Mouse (Mus musculus) cortical plate, adult 2 months (tissue): ENCODE data around the gene Rhpn2. TPM values are rescaled to one million over a fixed set of nuclear protein-coding genes. Genes with fewer than 3 reads are reported as not detected.

Source experiments
- H3K27ac ChIP-seq: fragments of 200-500 bp; 2 replicates; pipeline ENCODE4 v1.5.1; 2012; ENCODE audit warnings: low read length, control low read depth, inconsistent platforms; ENCODE audit not compliant: insufficient read depth
- H3K4me1 ChIP-seq: fragments of 200-500 bp; 2 replicates; pipeline ENCODE4 v1.6.1; 2011; ENCODE audit warnings: low read length; ENCODE audit not compliant: control insufficient read depth, insufficient read depth
- H3K4me3 ChIP-seq: fragments of 200-500 bp; 2 replicates; pipeline ENCODE4 v1.5.1; 2011; ENCODE audit warnings: mild to moderate bottlenecking, low read length, control low read depth; ENCODE audit not compliant: insufficient read depth
- CTCF ChIP-seq: fragments of 200-500 bp; IDR thresholded peaks from 2 replicates; pipeline ENCODE4 v1.5.1; 2011; ENCODE audit warnings: mild to moderate bottlenecking, control low read depth, low read length; ENCODE audit not compliant: insufficient read depth; ENCODE audit errors: extremely low read depth
- POLR2A ChIP-seq: fragments of 200-500 bp; IDR thresholded peaks from 2 replicates; pipeline ENCODE4 v1.6.1; 2011; ENCODE audit warnings: mild to moderate bottlenecking, low read length, control low read depth; ENCODE audit not compliant: insufficient read depth; ENCODE audit errors: extremely low read depth
- polyA plus RNA-seq: library from polyadenylated mRNA; depleted of rRNA; stranded (reverse); fragments of >200 nt; gene quantifications from 2 replicates; pipeline ENCODE4 v1.2.3, GENCODE M21; 2012; rRNA removed

Gene Rhpn2
- polyA plus RNA-seq, 1 experiment: 5.8 TPM

GRCm38 (mm10) chr7:35423071-35423470, 89.1 kb downstream of the Rhpn2 start:
- Histone ChIP-seq H3K4me1 (no peaks in the 10 kb centered on the region), H3K4me3 (no peak overlapping the region), H3K27ac (no peak overlapping the region)
- TF ChIP-seq POLR2A (no peak), CTCF (no peak)

GRCm38 (mm10) chr7:35428146-35428545, 94.2 kb downstream of the Rhpn2 start:
- no peaks in the 10 kb centered on the region for H3K4me1 ChIP-seq
- H3K4me3 ChIP-seq: no peak overlapping the region
- TF ChIP-seq POLR2A (no peak), CTCF (no peak)
- no peak overlapping the region for H3K27ac ChIP-seq

- TF ChIP-seq POLR2A (no peak), CTCF (no peak)
- Histone ChIP-seq H3K4me3 (no peak overlapping the region), H3K4me1 (no peaks in the 10 kb centered on the region), H3K27ac (no peak overlapping the region)
These were observed 101.3 kb downstream of the Rhpn2 start for GRCm38 (mm10) chr7:35435266-35435665.

Other genes starting within 250 kb of the Rhpn2 start
- gene Cebpa, start 214.9 kb upstream of the Rhpn2 start, polyA plus RNA-seq: 6.5 and 7.9 TPM in 2 replicates
- 59.3 and 60.4 TPM in 2 replicates for gene Slc7a10, start 147.8 kb upstream of the Rhpn2 start, polyA plus RNA-seq
- gene Lrp3, start 118.7 kb upstream of the Rhpn2 start, polyA plus RNA-seq: 56.7 and 57.3 TPM in 2 replicates
- gene Gpatch1, start 15.7 kb upstream of the Rhpn2 start, polyA plus RNA-seq: 21.7 and 24.1 TPM in 2 replicates
- gene Faap24, start 62.7 kb downstream of the Rhpn2 start, polyA plus RNA-seq: 5.7 and 6.3 TPM in 2 replicates
- 27.9 and 29.6 TPM in 2 replicates for gene Cep89, start 62.9 kb downstream of the Rhpn2 start, polyA plus RNA-seq
- 0.06 TPM in 1 of 2 replicates, not detected in the other for gene Slc7a9, start 114.6 kb downstream of the Rhpn2 start, polyA plus RNA-seq
- 0.25 and 0.40 TPM in 2 replicates for gene Tdrd12, start 203.6 kb downstream of the Rhpn2 start, polyA plus RNA-seq
- 123 and 129 TPM in 2 replicates for gene Nudt19, start 222.1 kb downstream of the Rhpn2 start, polyA plus RNA-seq